Mouse (Mus musculus): ENCODE results near the gene Mea1. TPM values are rescaled to one million over a fixed set of nuclear protein-coding genes. Genes with fewer than 3 reads are reported as not detected.
A peak's percentile ranks its signal among the peaks of the same experiment; 100 is the strongest.

The Mea1 gene
- polyA plus RNA-seq, 1 experiment, result 142 TPM

DNA sequence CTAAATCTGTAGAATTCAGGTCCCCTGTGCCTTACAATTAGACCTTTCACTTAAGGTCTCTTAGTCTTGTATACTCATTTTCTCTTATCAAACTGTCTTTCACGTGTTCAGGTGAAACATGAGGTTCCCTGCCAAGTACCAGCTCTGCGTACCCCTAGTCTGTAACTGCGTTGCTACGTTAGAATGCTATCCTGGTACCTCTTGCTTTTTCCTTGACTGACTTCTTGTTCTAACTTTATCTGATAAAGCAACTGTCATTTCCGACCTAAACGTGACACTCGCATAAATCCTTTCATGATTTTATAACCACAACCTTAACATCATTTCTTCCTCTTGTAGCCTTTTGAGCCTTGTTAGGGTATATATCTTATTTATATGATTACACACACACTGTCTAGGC lies 33.8 kb downstream of the Mea1 start:
- TF ChIP-seq CTCF (IDR thresholded peaks at IDR 0.05; ENCODE audit: low read depth, low read length) (no peak), POLR2A (IDR thresholded peaks at IDR 0.05; ENCODE audit: insufficient read depth, low read length) (no peak), EP300 (IDR thresholded peaks at IDR 0.05; ENCODE audit: insufficient read depth, low read depth, low read length) (no peak)
- H3K27me3 ChIP-seq (ENCODE audit: control insufficient read depth, insufficient read depth, low read length, poor library complexity, severe bottlenecking), result no peaks in the 10 kb centered on the region
- H3K9ac ChIP-seq (ENCODE audit: low read depth, poor library complexity, severe bottlenecking), result peak overlapping the region; percentile 98
- H3K9me3 ChIP-seq (replicated peaks; ENCODE audit: control insufficient read depth, insufficient read depth, low read length, poor library complexity, severe bottlenecking), result no peaks in the 10 kb centered on the region
- no peak overlapping the region for H3K27ac ChIP-seq (ENCODE audit: insufficient read depth, low read length)
- H3K36me3 ChIP-seq (ENCODE audit: control insufficient read depth, insufficient read depth, low read length, poor library complexity, severe bottlenecking), result 0 out of 2 replicates have a peak, but pooled peaks cover 5% of the 10 kb centered on the region
- H3K4me3 ChIP-seq (ENCODE audit: low read depth, low read length), result peak overlapping the region; percentile 84; the same call in 1 of the 2 replicates
- no peaks in the 10 kb centered on the region for H3K4me1 ChIP-seq (ENCODE audit: control insufficient read depth, insufficient read depth, low read length)

DNA sequence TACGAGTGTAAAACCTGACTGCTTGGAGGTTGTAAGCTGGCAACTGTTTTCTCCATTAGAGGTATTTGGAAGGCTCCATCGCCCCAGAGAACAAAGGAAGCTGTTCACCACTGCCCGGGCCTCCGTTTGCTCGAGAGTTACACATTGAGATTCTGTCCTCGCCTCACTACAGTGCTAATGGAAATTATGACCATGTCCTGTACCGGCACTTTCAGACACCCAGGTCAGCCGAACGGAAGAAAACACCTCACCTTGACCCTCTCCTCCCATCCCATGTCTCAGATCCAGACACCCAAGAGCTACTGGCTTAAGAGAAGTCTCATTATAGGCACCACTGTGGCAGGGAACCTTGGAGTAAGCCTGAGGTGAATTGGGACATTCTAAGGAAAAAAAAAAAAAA lies 35.3 kb downstream of the Mea1 start:
- Histone ChIP-seq H3K4me3 (ENCODE audit: low read depth, low read length) (no peak overlapping the region), H3K36me3 (ENCODE audit: control insufficient read depth, insufficient read depth, low read length, poor library complexity, severe bottlenecking) (0 out of 2 replicates have a peak, but pooled peaks cover 5% of the 10 kb centered on the region), H3K9me3 (replicated peaks; ENCODE audit: control insufficient read depth, insufficient read depth, low read length, poor library complexity, severe bottlenecking) (no peaks in the 10 kb centered on the region), H3K27me3 (ENCODE audit: control insufficient read depth, insufficient read depth, low read length, poor library complexity, severe bottlenecking) (no peaks in the 10 kb centered on the region), H3K9ac (ENCODE audit: low read depth, poor library complexity, severe bottlenecking) (no peak overlapping the region), H3K27ac (ENCODE audit: insufficient read depth, low read length) (no peak overlapping the region), H3K4me1 (ENCODE audit: control insufficient read depth, insufficient read depth, low read length) (no peaks in the 10 kb centered on the region)
- TF ChIP-seq EP300 (IDR thresholded peaks at IDR 0.05; ENCODE audit: insufficient read depth, low read depth, low read length) (no peak), POLR2A (IDR thresholded peaks at IDR 0.05; ENCODE audit: insufficient read depth, low read length) (no peak), CTCF (IDR thresholded peaks at IDR 0.05; ENCODE audit: low read depth, low read length) (no peak)

DNA sequence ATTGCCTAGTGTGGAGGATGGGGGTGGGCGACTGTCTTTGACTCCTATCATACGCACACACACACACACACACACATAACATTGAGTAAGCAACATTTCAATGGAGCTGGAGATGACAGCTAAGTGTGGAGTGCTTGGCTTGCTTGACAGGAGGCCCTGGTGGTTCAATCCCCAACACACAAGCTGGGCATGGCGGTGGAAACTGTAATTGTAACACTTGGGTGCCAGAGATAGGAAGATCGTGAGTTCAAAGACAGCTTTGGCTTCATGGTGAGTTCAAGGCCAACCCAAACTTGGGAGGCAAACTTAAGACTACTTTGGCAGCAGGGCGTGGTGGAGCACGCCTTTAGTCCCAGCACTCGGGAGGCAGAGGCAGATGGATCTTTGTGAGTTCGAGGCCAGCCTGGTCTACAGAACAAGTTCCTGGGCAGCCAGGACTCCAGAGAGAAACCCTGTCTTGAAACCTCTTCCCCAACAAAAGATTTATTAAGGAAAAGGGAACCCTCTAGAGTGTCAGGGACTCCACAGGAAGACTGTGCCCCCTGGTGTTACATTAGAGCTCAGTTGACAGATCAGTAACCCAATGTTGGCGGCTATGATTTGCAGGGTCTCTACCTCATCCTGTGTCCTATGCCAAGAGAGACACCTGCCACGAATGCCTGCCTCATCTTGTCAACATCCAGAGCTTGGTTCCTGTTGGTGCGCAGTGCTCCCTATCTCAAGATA lies 36.3 kb downstream of the Mea1 start:
- Histone ChIP-seq H3K27ac (ENCODE audit: insufficient read depth, low read length) (no peak overlapping the region), H3K4me3 (ENCODE audit: low read depth, low read length) (no peak overlapping the region), H3K36me3 (ENCODE audit: control insufficient read depth, insufficient read depth, low read length, poor library complexity, severe bottlenecking) (0 out of 2 replicates have a peak, but pooled peaks cover 5% of the 10 kb centered on the region), H3K4me1 (ENCODE audit: control insufficient read depth, insufficient read depth, low read length) (no peaks in the 10 kb centered on the region), H3K27me3 (ENCODE audit: control insufficient read depth, insufficient read depth, low read length, poor library complexity, severe bottlenecking) (no peaks in the 10 kb centered on the region), H3K9me3 (replicated peaks; ENCODE audit: control insufficient read depth, insufficient read depth, low read length, poor library complexity, severe bottlenecking) (no peaks in the 10 kb centered on the region), H3K9ac (ENCODE audit: low read depth, poor library complexity, severe bottlenecking) (no peak overlapping the region)
- TF ChIP-seq EP300 (IDR thresholded peaks at IDR 0.05; ENCODE audit: insufficient read depth, low read depth, low read length), result no peak
- TF ChIP-seq POLR2A (IDR thresholded peaks at IDR 0.05; ENCODE audit: insufficient read depth, low read length), result no peak
- no peak for TF ChIP-seq CTCF (IDR thresholded peaks at IDR 0.05; ENCODE audit: low read depth, low read length)

GRCm38 (mm10) chr17:46721077-46721476 lies 42.5 kb downstream of the Mea1 start:
- no peaks in the 10 kb centered on the region for H3K27me3 ChIP-seq (ENCODE audit: control insufficient read depth, insufficient read depth, low read length, poor library complexity, severe bottlenecking)
- no peaks in the 10 kb centered on the region for H3K9me3 ChIP-seq (replicated peaks; ENCODE audit: control insufficient read depth, insufficient read depth, low read length, poor library complexity, severe bottlenecking)
- H3K4me1 ChIP-seq (ENCODE audit: control insufficient read depth, insufficient read depth, low read length), result no peaks in the 10 kb centered on the region
- H3K36me3 ChIP-seq (ENCODE audit: control insufficient read depth, insufficient read depth, low read length, poor library complexity, severe bottlenecking), result no peaks in the 10 kb centered on the region
- no peak overlapping the region for H3K27ac ChIP-seq (ENCODE audit: insufficient read depth, low read length)
- no peak for TF ChIP-seq CTCF (IDR thresholded peaks at IDR 0.05; ENCODE audit: low read depth, low read length)
- TF ChIP-seq POLR2A (IDR thresholded peaks at IDR 0.05; ENCODE audit: insufficient read depth, low read length), result no peak
- TF ChIP-seq EP300 (IDR thresholded peaks at IDR 0.05; ENCODE audit: insufficient read depth, low read depth, low read length), result no peak
- H3K9ac ChIP-seq (ENCODE audit: low read depth, poor library complexity, severe bottlenecking), result no peak overlapping the region
- no peak overlapping the region for H3K4me3 ChIP-seq (ENCODE audit: low read depth, low read length)

DNA sequence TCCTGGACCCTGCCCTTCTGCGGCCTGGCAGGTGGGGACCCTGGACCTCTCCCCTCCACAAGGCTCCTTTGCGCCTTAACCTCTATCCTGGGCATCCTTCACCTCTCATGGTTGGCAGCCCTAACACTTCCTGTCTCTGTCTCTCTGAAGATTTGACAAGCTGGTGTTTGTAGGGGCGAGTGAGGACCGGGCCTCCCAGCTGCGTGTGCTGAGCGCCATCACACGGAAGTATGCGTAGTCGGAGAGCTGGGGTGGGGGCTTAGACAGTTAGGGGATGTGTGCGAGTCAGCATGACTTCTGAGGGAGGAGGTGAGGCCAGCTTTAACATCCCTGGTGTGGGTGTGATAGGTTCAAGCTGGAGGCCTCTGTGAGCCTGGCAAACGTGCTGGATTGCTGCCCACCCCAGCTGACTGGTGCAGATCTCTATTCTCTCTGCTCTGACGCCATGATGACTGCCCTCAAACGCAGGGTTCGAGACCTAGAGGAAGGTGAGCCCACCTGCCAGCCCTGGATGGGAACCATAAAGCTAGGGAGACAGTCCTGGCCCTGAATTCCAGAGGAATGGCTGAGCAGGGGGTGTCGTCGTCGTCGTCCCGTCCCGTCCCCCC lies 46.0 kb downstream of the Mea1 start:
- TF ChIP-seq POLR2A (IDR thresholded peaks at IDR 0.05; ENCODE audit: insufficient read depth, low read length) (no peak), CTCF (IDR thresholded peaks at IDR 0.05; ENCODE audit: low read depth, low read length) (no peak), EP300 (IDR thresholded peaks at IDR 0.05; ENCODE audit: insufficient read depth, low read depth, low read length) (no peak)
- Histone ChIP-seq H3K27ac (ENCODE audit: insufficient read depth, low read length) (no peak overlapping the region), H3K36me3 (ENCODE audit: control insufficient read depth, insufficient read depth, low read length, poor library complexity, severe bottlenecking) (no peaks in the 10 kb centered on the region)

DNA sequence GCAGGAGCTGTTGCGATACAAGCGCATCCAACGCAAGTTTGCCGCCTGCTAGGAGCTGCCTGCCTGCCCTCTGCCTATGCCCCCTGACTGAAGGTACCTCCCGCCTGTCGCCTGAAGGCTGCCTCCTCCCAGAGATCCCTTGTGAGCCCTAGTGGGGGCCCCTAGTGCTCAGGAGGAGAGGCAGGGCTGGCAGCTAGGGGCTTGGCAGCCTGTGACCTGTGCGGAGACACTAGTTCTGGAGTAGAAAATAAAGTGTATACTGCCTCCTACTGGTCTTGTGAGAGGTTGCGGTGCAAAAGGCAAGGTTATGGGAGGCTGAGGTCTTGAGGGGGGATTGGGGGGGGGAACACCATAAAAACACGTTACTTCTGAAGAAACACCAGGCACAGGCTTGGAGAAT lies 46.7 kb downstream of the Mea1 start:
- H3K9me3 ChIP-seq (replicated peaks; ENCODE audit: control insufficient read depth, insufficient read depth, low read length, poor library complexity, severe bottlenecking), result no peaks in the 10 kb centered on the region
- no peaks in the 10 kb centered on the region for H3K4me1 ChIP-seq (ENCODE audit: control insufficient read depth, insufficient read depth, low read length)
- no peak overlapping the region for H3K27ac ChIP-seq (ENCODE audit: insufficient read depth, low read length)
- no peaks in the 10 kb centered on the region for H3K27me3 ChIP-seq (ENCODE audit: control insufficient read depth, insufficient read depth, low read length, poor library complexity, severe bottlenecking)
- no peak overlapping the region for H3K9ac ChIP-seq (ENCODE audit: low read depth, poor library complexity, severe bottlenecking)
- no peaks in the 10 kb centered on the region for H3K36me3 ChIP-seq (ENCODE audit: control insufficient read depth, insufficient read depth, low read length, poor library complexity, severe bottlenecking)
- TF ChIP-seq CTCF (IDR thresholded peaks at IDR 0.05; ENCODE audit: low read depth, low read length) (peak; percentile 69), EP300 (IDR thresholded peaks at IDR 0.05; ENCODE audit: insufficient read depth, low read depth, low read length) (no peak)
- no peak overlapping the region for H3K4me3 ChIP-seq (ENCODE audit: low read depth, low read length)

More for the DNA sequence above, 46.0 kb downstream of the Mea1 start:
- H3K4me1 ChIP-seq (ENCODE audit: control insufficient read depth, insufficient read depth, low read length), result no peaks in the 10 kb centered on the region
- no peaks in the 10 kb centered on the region for H3K9me3 ChIP-seq (replicated peaks; ENCODE audit: control insufficient read depth, insufficient read depth, low read length, poor library complexity, severe bottlenecking)
- no peak overlapping the region for H3K4me3 ChIP-seq (ENCODE audit: low read depth, low read length)
- no peak overlapping the region for H3K9ac ChIP-seq (ENCODE audit: low read depth, poor library complexity, severe bottlenecking)
- no peaks in the 10 kb centered on the region for H3K27me3 ChIP-seq (ENCODE audit: control insufficient read depth, insufficient read depth, low read length, poor library complexity, severe bottlenecking)

All from ES-Bruce4 (cell line).